In genomic region chr7:67892917-67893316, GRCm38 (mm10) we compare ENCODE assay signal across 22 mouse cellular contexts.
"Had no signal": no experiment of that assay in that cellular context is flagged by ENCODE, and none has a peak within 500 bp of the region (broad histone marks: within the 10 kb centered on the region; RNA-seq: fewer than 3 reads in every experiment).

No protein-coding gene starts in this region.

- ATAC-seq: lung, postnatal 0 days; midbrain, embryonic 16.5 days had no signal

- DNase-seq: lung, adult 2 months; lung, postnatal 14 days; lung, postnatal 36 days; midbrain, embryonic 14.5 days; retina, postnatal 1 day; right cerebral cortex, adult 18-20 months; right cerebral cortex, postnatal 25 days; right cerebral cortex, postnatal 4 days; spleen, adult 18-20 months; thymus, adult 18-20 months; thymus, postnatal 14 days; thymus, postnatal 36 days had no signal

- H3K27ac ChIP-seq: liver, embryonic 14.5 days; lung, embryonic 15.5 days; macrophage; midbrain, embryonic 12.5 days; neural tube, embryonic 13.5 days; neural tube, embryonic 15.5 days had no signal

- H3K4me3 ChIP-seq: lung, embryonic 15.5 days; megakaryocyte, embryonic 14.5 days; midbrain, embryonic 12.5 days; myocyte; neural tube, embryonic 13.5 days; neural tube, embryonic 15.5 days had no signal
